Mouse (Mus musculus): ENCODE results near the gene Gm2026.
"Not testable (repeated sequence)": the region's sequence is repeated elsewhere in the genome, so short reads cannot be mapped to it uniquely, and the experiment has no call there.

Gene Gm2026

GRCm38 (mm10) chr2:175965031-175965430 is at the start of gene Gm2026:
Gene Gm2026, plus strand, starts transcription at chr2:175965331.
- DNase-seq, result not testable (repeated sequence)

- DNase-seq, result not testable (repeated sequence)
These were observed 34.1 kb upstream of the Gm2026 start, which contains the start of gene Zfp966 for GRCm38 (mm10) chr2:175931000-175931399. Gene Zfp966, minus strand, starts transcription at chr2:175931100.

All from layer of hippocampus, adult 9-11 months (tissue).